Mouse (Mus musculus) gastrocnemius, postnatal 36 days (tissue): ENCODE data around the gene Imp3. TPM values are rescaled to one million over a fixed set of nuclear protein-coding genes. Genes with fewer than 3 reads are reported as not detected.

Experiments
- DNase-seq, 2 experiments: peaks; one replicate each; pipeline ENCODE4 v3.0.0; 2022
- intact Hi-C: fragments of 180-260 bp; cut with DNase I; formaldehyde crosslinking; loops from one replicate; pipeline ENCODE4 v1.15.1; 2025
- total RNA-seq, 2 experiments: library from RNA; stranded (reverse); gene quantifications; 2 replicates each; pipeline ENCODE4 v1.2.3; 2021

Imp3 gene
- total RNA-seq, 2 experiments from 2014 or later, result 40.0 to 46.9 TPM

DNA sequence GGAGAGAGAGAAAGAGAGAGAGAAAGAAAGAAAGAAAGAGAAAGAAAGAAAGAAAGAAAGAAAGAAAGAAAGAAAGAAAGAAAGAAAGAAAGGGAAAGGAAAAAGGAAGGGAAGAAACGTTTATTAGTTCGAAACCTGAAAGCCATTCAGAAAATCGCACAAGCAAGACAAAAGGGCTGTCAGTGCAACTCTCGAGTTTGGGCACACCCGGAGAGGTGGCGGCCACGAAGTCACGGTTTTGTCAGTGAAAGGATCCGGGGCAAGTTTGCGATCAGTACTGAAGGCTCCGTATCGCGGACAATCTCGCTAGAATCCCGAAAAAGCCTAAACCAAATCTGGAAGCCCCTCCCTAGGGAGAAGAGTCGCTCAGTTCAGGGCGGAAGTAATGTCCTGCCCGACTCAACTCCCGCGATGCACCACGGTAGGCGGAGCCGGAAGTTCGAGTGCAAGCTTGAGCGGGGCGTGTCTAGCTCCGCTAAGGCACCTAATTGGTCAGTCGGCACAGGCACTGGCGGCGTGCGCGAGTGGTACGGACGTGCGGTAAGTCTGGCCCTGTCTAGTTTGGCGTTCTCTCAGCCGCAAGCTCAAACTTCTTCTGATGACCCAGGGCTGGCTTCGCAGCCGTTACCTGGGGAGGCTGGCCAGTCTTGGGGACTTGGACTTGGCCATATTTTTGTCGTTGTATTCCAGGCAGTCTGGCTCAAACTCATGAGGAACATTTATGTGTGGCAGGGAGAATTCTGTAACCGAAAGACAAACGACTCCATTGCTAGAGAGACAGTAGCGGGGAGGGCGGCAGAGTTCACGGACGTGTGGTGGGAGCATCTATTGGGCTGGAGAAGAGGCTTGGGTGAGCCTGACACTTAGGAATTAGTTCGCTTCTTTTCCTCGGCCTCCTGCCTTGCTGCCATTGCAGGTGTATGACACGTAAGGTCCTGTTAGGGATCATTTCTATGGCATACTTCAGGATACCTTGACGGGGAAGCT, 13.4 kb downstream of the Imp3 start, which contains the start of gene Snupn:
Gene Snupn, plus strand, starts transcription at position 465 of the 987 bp plus-strand sequence.
- intact Hi-C loops, result loop anchor here (5.0 kb wide), 1 partner anchor 42 kb away; the partner anchor contains the start of gene Ptpn9
- DNase-seq, result peak; percentile 94 to 97

DNA sequence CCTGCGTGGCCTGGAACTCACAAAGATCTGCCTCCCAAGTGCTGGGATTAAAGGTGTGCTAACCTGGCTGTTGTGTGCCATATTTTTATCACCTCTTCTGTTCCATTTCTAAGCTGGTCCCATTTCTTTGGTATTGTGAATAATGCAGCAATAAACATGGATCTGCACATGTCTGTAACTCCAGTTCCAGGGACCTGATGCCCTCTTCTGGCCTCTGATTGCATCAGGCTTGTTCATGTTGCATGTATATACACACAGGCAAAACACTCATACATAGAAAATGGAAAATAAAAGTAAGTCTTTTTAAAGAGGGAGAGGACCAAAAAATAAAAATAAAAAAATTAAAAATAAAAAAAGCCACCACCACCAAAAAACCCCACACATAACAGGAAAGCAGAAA, 16.3 kb downstream of the Imp3 start:
- intact Hi-C loops, result loop anchor here (5.0 kb wide), 1 partner anchor 39 kb away; the partner anchor contains the start of gene Ptpn9
- no peak for DNase-seq

DNA sequence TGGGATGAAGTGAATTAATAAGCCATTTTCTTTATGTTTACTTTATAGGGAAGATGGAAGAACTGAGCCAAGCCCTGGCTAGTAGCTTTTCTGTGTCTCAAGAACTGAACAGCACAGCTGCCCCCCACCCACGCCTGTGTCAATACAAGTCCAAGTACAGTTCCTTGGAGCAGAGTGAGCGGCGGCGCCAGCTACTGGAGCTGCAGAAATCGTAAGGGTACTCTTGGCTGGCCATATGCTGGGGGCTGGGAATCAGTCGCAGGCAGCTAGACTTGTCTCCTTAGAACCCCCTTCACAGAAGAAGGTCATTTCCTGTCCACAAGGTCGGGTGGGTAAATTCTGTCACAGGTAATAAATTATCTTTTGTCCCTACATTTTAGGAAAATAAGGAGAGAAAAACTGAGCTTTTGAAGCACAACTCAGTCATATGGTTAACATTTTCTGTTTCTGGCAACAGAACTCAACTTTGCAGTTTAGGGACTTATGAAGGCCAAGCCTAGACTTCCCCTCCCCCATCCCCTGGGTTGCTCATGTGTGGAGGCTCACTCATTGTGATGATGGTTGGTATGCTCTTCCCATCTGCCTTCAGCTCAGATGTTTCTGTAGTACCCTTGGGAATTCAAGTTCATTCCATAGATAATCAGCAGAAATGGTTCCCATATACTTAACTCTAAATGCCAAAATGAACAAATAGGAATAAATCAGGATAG, 19.8 kb downstream of the Imp3 start:
- DNase-seq, result no peak
- intact Hi-C loops, result no loop called here

DNA sequence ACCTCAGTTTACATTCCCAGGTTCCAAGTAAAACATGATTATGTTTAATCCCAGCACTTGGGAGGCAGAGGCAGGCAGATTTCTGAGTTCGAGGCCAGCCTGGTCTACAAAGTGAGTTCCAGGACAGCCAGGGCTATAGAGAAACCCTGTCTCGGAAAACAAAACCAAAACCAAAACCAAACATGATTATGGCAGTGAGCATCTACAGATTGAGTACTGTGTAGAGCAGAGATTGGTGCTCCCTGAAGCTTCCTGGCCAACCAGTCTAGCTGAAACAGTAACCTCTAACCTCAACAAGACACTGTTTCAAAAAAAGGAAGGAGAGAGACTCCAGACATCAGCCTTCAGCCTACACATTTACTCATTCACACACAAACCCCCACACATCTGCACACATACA, 21.4 kb downstream of the Imp3 start:
- intact Hi-C loops, result no loop called here
- no peak for DNase-seq

DNA sequence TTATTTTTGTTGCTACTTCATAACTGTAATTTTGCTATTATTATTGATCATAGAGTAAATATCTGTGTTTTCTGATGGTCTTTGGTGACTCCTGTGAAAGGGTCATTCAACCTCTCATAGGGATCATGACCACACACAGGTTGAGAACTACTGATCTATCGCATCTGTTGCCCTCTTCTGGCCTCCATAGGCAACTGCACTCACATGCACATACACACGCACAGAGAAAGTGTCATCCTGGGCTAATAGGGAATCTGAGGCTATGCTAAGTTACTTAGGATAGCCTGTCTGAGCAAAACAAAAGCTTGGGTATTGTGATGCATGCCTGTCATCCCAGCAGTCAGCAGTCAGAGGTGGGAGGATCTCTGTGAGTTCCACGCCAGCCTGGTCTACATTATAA, 24.3 kb downstream of the Imp3 start:
- intact Hi-C loops, result no loop called here
- no peak for DNase-seq

DNA sequence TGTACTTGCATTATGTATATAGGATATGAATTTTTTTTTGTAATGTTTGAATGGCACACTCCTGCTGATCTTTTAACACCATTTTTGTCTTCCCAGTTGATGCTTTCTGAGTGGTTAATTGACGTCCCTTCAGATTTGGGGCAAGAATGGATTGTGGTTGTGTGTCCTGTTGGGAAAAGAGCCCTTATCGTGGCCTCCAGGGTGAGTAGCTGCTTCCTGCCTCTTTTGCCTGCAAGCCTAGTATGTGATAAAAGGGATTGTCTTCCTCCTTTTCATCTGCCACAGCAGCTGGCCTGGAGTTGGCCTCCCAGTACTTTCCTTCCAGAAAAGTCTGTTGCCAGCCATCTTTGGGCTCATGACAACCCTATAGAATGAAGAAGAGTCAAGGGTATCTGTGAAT, 32.9 kb downstream of the Imp3 start:
- intact Hi-C loops, result no loop called here

DNA sequence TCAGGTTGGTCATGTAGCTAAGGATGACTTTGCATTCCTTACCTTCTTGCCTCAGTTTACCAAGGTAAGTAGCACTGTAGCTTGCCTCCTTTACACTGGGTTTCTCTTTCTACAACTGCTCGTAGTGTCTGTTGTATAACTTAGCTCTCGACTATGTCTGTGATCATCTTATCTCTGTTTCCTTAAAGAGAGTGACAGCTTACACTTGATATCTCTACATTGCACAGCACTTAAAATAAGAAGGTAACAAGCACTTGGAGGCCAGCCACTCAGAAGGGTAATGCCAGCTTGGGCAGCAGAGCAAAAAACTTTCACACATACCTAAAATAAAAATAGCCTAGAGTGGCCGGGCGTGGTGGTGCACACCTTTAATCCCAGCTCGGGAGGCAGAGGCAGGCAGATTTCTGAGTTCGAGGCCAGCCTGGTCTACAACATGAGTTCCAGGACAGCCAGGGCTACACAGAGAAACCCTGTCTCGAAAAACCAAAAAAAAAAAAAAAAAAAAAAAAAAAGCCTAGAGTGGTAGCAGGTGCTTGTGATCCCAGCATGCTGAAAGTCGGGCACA, 36.8 kb downstream of the Imp3 start:
- intact Hi-C loops, result no loop called here
- no peak for DNase-seq

More for the DNA sequence above, 32.9 kb downstream of the Imp3 start:
- no peak for DNase-seq

DNA sequence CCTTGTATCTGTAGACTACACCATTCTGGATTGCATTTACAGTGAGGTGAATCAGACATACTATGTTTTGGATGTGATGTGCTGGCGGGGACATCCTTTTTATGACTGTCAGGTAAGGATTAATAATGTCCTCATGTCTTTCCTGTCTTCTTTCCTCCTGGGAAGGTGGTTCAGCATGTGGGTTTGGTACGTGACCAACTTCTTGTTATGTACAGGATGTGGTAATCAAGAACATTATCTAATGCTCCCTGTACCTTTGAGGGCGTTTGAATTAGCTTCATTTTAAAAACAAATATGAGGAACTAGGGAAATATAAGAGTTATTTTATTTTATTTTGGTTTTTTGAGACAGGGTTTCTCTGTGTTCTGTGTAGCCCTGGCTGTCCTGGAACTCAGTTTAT, 37.9 kb downstream of the Imp3 start:
- intact Hi-C loops, result no loop called here
- DNase-seq, result no peak

DNA sequence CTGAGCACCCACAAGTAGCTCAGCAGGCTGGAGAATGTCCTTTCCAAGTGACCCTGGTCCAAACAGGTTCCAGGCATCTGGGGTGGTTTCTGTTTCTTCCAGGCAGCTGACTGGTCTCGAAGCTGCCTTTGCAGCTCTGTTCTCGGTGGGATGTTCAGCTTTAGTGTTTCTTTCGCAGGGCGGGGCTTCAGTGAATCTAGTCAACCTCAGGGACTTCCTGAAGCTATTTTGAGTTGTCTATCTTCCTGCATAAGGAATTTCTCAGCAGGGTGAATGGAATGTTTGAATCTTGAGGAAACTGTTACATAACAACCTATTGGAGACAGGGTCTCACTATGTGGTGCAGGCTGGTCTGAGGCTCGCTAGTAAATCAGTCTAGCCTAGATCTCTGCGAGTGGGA, 42.9 kb downstream of the Imp3 start:
- DNase-seq, result no peak
- intact Hi-C loops, result no loop called here

DNA sequence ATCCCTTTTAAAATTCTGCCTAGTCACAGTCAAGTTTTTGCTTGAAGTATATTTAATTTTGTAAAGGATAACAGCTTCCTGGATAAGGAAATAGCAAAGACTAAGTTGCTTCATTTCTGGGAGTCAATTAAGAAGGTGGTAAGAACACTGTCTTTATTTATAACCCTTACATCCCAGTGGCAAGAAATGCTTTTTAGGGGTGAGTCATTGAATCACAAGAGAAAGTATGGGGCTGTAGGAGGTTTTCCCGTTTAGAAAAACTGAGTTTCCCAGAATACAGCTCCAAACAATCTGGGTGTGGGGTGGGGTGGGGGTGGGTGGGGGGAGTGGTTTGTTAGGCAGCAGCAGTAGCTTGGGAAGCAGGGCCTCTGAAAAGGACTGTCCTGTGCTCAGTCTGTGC, 44.2 kb downstream of the Imp3 start:
- intact Hi-C loops, result no loop called here
- DNase-seq, result no peak

Other genes with a start within 250 kb of the Imp3 start
- gene Lingo1, start 141.0 kb upstream of the Imp3 start, total RNA-seq, result under 1 TPM; 0.35 to 0.41 TPM
- gene Odf3l1, start 72.8 kb upstream of the Imp3 start, total RNA-seq, result not detected
- 1 to 10 TPM; 5.7 to 8.2 TPM for gene Cspg4, start 72.4 kb upstream of the Imp3 start, total RNA-seq
- 1 to 10 TPM; 3.9 to 4.0 TPM for gene Snx33, start 9.1 kb upstream of the Imp3 start, total RNA-seq
- 1 to 10 TPM; 7.2 to 8.8 TPM for gene Snupn, start 13.4 kb downstream of the Imp3 start, total RNA-seq
- gene Ptpn9, start 57.4 kb downstream of the Imp3 start, total RNA-seq, result 1 to 10 TPM; 3.1 to 4.2 TPM
- gene Sin3a, start 134.6 kb downstream of the Imp3 start, total RNA-seq, result 10 to 100 TPM; 14.3 to 21.3 TPM
- 10 to 100 TPM; 24.9 to 38.3 TPM for gene Man2c1, start 193.2 kb downstream of the Imp3 start, total RNA-seq
- gene Neil1, start 210.8 kb downstream of the Imp3 start, total RNA-seq, result 1 to 10 TPM; 4.9 to 6.9 TPM
- gene Commd4, start 220.9 kb downstream of the Imp3 start, total RNA-seq, result 10 to 100 TPM; 26.4 to 32.4 TPM